Mouse (Mus musculus) embryonic facial prominence, embryonic 15.5 days (tissue): Measurements from ENCODE around the gene Pheta1. TPM values are rescaled to one million over a fixed set of nuclear protein-coding genes. Genes with fewer than 3 reads are reported as not detected.

Experiments
- ATAC-seq: fragments of 200-750 bp; cut with Nextera tagmentation; 2 replicates; pipeline ENCODE4 v1.8.0; 2017; ENCODE audit warnings: low read depth, moderate TSS enrichment; ENCODE audit not compliant: insufficient number of reproducible peaks, low FRiP score, low TSS enrichment
- H3K27ac ChIP-seq: fragments of 300-500 bp; sonication (generic); replicated peaks from 2 replicates; pipeline ENCODE4 v1.5.1; 2015; ENCODE audit warnings: mild to moderate bottlenecking, inconsistent platforms
- H3K27me3 ChIP-seq: fragments of 300-500 bp; sonication (generic); 2 replicates; pipeline ENCODE4 v1.6.1; 2015; ENCODE audit warnings: inconsistent platforms
- H3K36me3 ChIP-seq: fragments of 300-500 bp; sonication (generic); 2 replicates; pipeline ENCODE4 v1.6.1; 2015; ENCODE audit warnings: mild to moderate bottlenecking, inconsistent platforms
- H3K4me1 ChIP-seq: fragments of 300-500 bp; sonication (generic); 2 replicates; pipeline ENCODE4 v1.6.1; 2015; ENCODE audit warnings: inconsistent platforms
- H3K4me2 ChIP-seq: fragments of 300-500 bp; sonication (generic); replicated peaks from 2 replicates; pipeline ENCODE4 v1.6.1; 2015; ENCODE audit warnings: mild to moderate bottlenecking, inconsistent platforms
- H3K4me3 ChIP-seq: fragments of 300-500 bp; sonication (generic); replicated peaks from 2 replicates; pipeline ENCODE4 v1.5.1; 2015; ENCODE audit warnings: mild to moderate bottlenecking, inconsistent platforms
- H3K9ac ChIP-seq: fragments of 300-500 bp; sonication (generic); 2 replicates; pipeline ENCODE4 v1.6.1; 2015; ENCODE audit warnings: inconsistent platforms
- H3K9me3 ChIP-seq: fragments of 300-500 bp; sonication (generic); replicated peaks from 2 replicates; pipeline ENCODE4 v1.6.1; 2016; ENCODE audit warnings: inconsistent platforms
- WGBS: fragments of 180-500 bp; shearing (Covaris S2); methylation state at CpG from one replicate; pipeline ENCODE4 v1.1.7; 2015; 5-methylcytosine and 5-hydroxymethylcytosine counted together
- polyA plus RNA-seq: library from polyadenylated mRNA; unstranded; fragments of >200 nt; fragmentation: Nextera tagmentation; extraction: Ambion mirVana; gene quantifications from 2 replicates; pipeline ENCODE4 v1.2.1, GENCODE M21; 2015

Pheta1 gene
- polyA plus RNA-seq, 1 experiment from 2014 or later = 28.1 TPM

DNA sequence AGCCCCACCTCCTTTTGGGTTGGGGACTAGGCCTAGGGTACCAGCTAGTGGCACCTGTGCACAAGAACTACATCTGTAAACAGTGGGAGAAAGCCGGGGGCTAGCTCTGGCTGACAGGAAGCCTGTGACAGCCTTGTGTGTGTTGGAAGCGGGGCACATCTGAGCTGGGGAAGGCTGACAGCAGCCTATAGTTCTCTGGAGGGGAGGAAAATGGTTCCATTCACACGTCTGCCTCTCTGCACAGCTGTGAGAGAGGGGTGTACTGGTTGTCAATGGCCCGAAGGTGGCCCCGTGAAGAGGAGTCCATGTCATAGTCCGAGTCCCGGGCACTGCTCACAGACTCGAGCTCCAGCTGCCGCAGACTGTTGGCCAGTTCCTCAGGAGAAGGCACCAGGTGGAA is 31.2 kb upstream of the Pheta1 start:
- WGBS = 89% methylated on average over 9 of the region's 9 CpGs
- no peaks in the 10 kb centered on the region for H3K27me3 ChIP-seq
- H3K4me1 ChIP-seq = peaks cover 9% of the 10 kb centered on the region
- no peak overlapping the region for H3K9ac ChIP-seq
- no peaks in the 10 kb centered on the region for H3K9me3 ChIP-seq
- no peak overlapping the region for H3K4me3 ChIP-seq
- no peak for ATAC-seq
- H3K4me2 ChIP-seq = no peak overlapping the region
- H3K27ac ChIP-seq = no peak overlapping the region
- peaks cover 83% of the 10 kb centered on the region for H3K36me3 ChIP-seq

DNA sequence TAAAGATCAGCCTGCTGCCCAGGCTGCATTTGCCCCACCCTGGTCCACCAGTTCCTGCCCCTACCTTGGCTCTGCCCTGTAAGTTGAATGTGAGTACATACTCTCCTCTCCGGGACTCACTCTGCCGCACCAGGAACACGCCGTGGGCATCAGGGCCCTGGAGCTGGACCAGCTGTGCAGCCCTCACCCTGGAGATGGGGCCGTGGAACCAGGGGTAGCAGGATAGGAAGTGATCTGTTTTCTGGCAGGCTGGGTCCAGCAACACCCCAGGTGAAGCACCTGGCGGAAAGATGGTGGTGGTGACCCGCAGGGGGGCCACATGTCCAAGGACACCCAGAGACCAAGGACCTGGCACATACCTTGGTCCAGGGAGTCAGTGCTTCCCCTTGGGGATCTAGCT is 30.4 kb upstream of the Pheta1 start:
- no peaks in the 10 kb centered on the region for H3K27me3 ChIP-seq
- H3K36me3 ChIP-seq = peaks cover 79% of the 10 kb centered on the region
- H3K4me3 ChIP-seq = no peak overlapping the region
- WGBS = 92% methylated on average over 7 of the region's 7 CpGs
- H3K9ac ChIP-seq = no peak overlapping the region
- H3K9me3 ChIP-seq = no peaks in the 10 kb centered on the region
- no peak overlapping the region for H3K4me2 ChIP-seq
- peaks cover 14% of the 10 kb centered on the region for H3K4me1 ChIP-seq
- ATAC-seq = no peak
- no peak overlapping the region for H3K27ac ChIP-seq

DNA sequence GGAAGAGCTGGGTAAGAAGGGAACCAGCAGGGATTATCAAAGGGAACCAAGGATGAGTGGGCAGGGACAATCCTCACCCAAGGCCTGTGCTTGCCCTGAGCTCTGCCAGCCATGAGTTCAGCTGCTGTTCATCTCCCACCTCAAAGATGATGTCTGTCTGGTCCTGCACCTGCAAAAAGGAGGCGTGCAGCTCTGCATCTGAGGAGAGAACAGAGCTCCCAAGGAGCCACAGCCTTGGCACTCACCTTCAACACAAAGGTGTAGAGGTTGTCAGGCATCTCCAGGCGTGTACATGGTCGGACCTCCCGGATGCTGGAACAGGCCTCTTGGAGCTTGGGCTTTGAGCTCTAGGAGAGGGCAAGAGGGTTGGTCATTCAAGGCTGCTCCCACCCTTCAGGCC is 29.9 kb upstream of the Pheta1 start:
- peaks cover 74% of the 10 kb centered on the region for H3K36me3 ChIP-seq
- no peaks in the 10 kb centered on the region for H3K9me3 ChIP-seq

DNA sequence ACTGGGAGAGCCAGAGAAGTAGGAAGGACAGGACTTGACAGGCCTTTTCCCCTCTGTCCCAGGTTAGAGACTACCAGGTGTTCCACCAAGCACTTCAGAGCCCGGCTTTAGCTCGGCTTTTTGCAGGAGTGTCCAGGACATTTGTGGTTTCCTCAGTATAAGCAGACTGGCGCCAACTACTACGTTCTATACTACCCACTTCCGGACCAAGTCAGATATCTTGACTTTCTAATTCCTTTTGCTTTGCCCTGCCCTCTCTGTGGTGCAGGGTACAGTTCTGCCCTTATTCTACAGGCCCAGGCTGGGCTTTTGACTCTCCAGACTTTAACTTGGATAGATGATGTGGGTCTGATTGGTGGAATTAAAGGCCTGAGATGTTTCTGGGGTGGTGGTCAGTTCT is 29.2 kb upstream of the Pheta1 start:
- no peaks in the 10 kb centered on the region for H3K9me3 ChIP-seq
- H3K36me3 ChIP-seq = peaks cover 73% of the 10 kb centered on the region
- H3K4me1 ChIP-seq = peaks cover 25% of the 10 kb centered on the region
- 76% methylated on average over 5 of the region's 5 CpGs for WGBS
- no peaks in the 10 kb centered on the region for H3K27me3 ChIP-seq
- H3K9ac ChIP-seq = no peak overlapping the region
- no peak overlapping the region for H3K4me3 ChIP-seq
- no peak overlapping the region for H3K4me2 ChIP-seq
- no peak for ATAC-seq
- no peak overlapping the region for H3K27ac ChIP-seq

More for the DNA sequence above, 29.9 kb upstream of the Pheta1 start:
- no peak overlapping the region for H3K4me3 ChIP-seq
- H3K4me1 ChIP-seq = peaks cover 18% of the 10 kb centered on the region
- H3K27ac ChIP-seq = no peak overlapping the region
- 92% methylated on average over 4 of the region's 4 CpGs for WGBS
- H3K9ac ChIP-seq = no peak overlapping the region
- H3K4me2 ChIP-seq = no peak overlapping the region
- no peak for ATAC-seq
- no peaks in the 10 kb centered on the region for H3K27me3 ChIP-seq

DNA sequence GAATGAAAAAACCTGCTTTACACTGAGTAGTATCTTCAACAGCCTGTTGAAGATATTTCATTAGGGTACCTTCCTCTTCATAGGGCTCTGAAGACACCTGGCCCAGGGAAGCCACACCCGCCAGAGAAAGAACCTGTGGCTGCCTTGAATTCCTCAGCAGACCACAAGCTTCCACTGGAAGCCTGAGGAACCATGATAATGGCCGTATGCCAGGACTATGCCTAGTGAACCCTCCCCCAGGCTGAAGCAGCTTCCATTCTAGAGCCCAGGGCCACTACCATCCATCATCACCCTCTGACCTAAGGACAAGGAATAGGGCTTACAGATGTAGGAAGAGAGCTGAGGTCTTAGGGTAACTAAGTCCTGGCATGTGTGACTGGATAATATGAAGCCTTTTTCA is 28.6 kb upstream of the Pheta1 start:
- H3K4me2 ChIP-seq = no peak overlapping the region
- no peak overlapping the region for H3K27ac ChIP-seq
- whole genome bisulfite sequencing = 63% methylated on average over 2 of the region's 2 CpGs
- no peak overlapping the region for H3K9ac ChIP-seq
- peaks cover 72% of the 10 kb centered on the region for H3K36me3 ChIP-seq
- ATAC-seq = no peak
- H3K4me1 ChIP-seq = peaks cover 25% of the 10 kb centered on the region
- no peak overlapping the region for H3K4me3 ChIP-seq
- H3K27me3 ChIP-seq = no peaks in the 10 kb centered on the region
- H3K9me3 ChIP-seq = no peaks in the 10 kb centered on the region

DNA sequence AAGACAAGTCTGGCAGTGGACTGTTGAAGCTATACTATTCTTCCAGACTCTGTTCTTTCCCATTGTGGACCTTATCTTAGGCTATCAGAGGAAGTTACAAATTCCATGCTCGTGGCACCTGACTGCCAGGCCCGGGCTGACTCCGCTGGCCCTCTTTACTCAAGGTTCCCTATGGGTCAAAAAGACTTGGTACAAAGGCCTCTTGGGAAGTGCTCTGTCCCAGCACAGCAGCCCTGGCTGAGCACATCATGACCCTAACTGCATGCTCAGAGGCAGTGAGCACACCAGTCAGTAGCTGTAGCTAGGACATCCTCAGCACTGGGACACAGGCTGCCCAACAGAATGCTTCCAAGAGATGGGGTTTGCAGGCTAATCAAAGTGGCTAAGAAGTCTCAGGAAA is 28.1 kb upstream of the Pheta1 start:
- no peak overlapping the region for H3K4me2 ChIP-seq
- no peak overlapping the region for H3K27ac ChIP-seq
- no peaks in the 10 kb centered on the region for H3K9me3 ChIP-seq
- peaks cover 68% of the 10 kb centered on the region for H3K36me3 ChIP-seq
- H3K9ac ChIP-seq = no peak overlapping the region
- H3K4me3 ChIP-seq = no peak overlapping the region
- peaks cover 25% of the 10 kb centered on the region for H3K4me1 ChIP-seq
- no peaks in the 10 kb centered on the region for H3K27me3 ChIP-seq
- ATAC-seq = no peak
- WGBS = 85% methylated on average over 3 of the region's 3 CpGs

DNA sequence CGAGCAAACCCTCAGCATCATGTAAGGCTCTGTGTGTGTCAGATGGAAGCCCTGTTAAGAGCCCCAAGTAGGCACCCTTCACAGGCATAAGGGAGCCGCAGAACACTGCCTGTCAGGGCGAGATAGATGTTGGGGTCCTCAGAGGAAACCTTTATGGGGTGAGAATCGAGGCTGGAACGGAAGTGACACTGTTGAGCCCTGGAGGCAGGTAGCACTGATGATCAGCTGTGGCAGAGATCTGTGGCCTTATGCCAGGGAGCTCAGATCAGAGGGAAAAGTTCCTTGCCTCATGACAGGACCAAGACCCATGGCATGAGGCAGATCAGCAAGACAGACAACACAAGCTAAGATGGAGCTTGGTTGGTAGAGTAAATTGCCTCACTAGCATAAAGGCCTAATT is 27.7 kb upstream of the Pheta1 start:
- ATAC-seq = no peak
- Histone ChIP-seq H3K27me3 (no peaks in the 10 kb centered on the region), H3K4me1 (peaks cover 25% of the 10 kb centered on the region), H3K9me3 (no peaks in the 10 kb centered on the region), H3K4me2 (no peak overlapping the region), H3K36me3 (peaks cover 64% of the 10 kb centered on the region), H3K4me3 (no peak overlapping the region), H3K9ac (no peak overlapping the region), H3K27ac (no peak overlapping the region)
- WGBS = 84% methylated on average over 5 of the region's 5 CpGs

DNA sequence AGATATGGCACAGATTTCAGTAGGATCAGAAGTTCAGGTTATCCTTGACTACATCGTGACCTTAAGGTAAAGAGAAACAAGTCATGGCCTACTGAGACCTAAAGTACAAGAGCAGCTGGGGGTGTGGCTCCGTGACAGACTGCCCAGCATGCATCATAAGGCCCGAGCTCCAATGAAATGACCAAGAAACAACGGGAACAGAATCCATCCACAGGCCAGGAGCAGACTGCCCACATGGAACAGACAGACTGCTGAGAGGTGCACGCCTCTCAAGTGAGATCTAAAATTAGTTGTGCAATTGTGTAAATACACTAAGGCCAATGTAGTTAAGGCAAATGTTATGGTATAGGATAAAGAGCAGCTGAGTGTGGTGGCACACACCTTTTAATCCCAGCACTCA is 27.2 kb upstream of the Pheta1 start:
- 72% methylated on average over 5 of the region's 5 CpGs for WGBS
- peaks cover 63% of the 10 kb centered on the region for H3K36me3 ChIP-seq

DNA sequence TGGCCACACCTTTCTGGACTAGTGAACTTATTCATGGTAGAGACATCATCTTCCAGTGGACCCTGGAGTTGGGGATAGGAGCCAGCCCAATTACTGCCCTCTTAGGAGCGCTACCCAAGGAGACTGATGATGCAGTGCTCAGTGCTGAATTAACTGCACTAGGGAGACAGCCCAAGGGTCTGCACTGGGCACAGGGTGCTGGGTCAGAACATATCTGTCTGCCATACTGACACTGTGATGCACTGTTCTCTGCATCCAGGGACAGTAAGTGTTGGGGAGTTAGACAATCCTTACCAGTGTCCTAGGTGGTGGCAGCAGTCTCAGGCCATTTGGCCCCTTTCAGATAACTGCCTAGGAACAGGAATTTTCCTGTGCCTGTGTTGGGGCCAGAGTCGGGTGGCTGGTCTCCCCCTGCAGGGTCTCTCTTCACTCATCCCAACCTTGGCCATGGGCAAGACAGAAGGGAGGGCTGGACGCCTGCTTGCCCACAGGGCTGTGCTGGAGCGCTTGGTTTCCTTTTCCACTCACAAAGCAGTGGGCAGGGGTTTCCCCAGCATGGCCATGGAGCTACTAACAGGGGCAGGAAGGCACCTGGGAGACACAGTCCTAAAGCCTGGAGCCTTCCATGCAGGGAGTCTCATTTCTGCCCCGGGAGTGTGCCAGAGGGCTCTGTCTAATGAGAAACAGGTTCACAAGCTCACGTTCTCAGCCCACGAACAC is 25.8 kb upstream of the Pheta1 start:
- Histone ChIP-seq H3K27me3 (0 out of 2 replicates have a peak, but pooled peaks cover 5% of the 10 kb centered on the region), H3K4me1 (peaks cover 25% of the 10 kb centered on the region), H3K9ac (no peak overlapping the region), H3K36me3 (peaks cover 57% of the 10 kb centered on the region), H3K9me3 (no peaks in the 10 kb centered on the region), H3K27ac (no peak overlapping the region), H3K4me2 (no peak overlapping the region), H3K4me3 (no peak overlapping the region)
- 45% methylated on average over 7 of the region's 7 CpGs for WGBS
- ATAC-seq = no peak

More for the DNA sequence above, 27.2 kb upstream of the Pheta1 start:
- Histone ChIP-seq H3K4me3 (no peak overlapping the region), H3K4me1 (peaks cover 25% of the 10 kb centered on the region), H3K27ac (no peak overlapping the region), H3K9me3 (no peaks in the 10 kb centered on the region), H3K9ac (no peak overlapping the region), H3K27me3 (no peaks in the 10 kb centered on the region), H3K4me2 (no peak overlapping the region)
- no peak for ATAC-seq

DNA sequence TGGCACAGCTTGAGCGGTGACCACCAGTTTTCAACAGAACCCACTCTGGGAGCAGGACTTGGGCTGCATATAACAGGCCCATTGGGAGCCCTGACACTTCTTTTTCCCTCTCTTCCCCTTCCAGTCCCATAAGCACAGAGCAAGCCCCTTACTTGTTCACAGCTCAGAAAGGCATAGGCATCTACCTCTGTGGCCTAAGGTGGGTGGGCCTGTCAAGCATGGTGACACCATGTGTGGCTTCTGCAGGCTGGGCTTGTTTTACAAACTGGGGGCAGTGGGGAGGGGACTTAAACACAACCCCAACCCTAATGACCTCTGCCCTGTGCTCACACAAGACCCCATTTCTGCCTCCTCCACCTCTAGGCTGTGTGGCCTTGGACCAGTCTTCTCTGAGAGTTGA is 25.1 kb upstream of the Pheta1 start:
- no peak overlapping the region for H3K4me2 ChIP-seq
- 0 out of 2 replicates have a peak, but pooled peaks cover 5% of the 10 kb centered on the region for H3K27me3 ChIP-seq
- no peak for ATAC-seq
- H3K36me3 ChIP-seq = peaks cover 56% of the 10 kb centered on the region
- H3K9ac ChIP-seq = no peak overlapping the region
- no peak overlapping the region for H3K4me3 ChIP-seq
- 88% methylated on average over 1 of the region's 1 CpGs for WGBS
- H3K4me1 ChIP-seq = peaks cover 29% of the 10 kb centered on the region
- no peaks in the 10 kb centered on the region for H3K9me3 ChIP-seq
- no peak overlapping the region for H3K27ac ChIP-seq

DNA sequence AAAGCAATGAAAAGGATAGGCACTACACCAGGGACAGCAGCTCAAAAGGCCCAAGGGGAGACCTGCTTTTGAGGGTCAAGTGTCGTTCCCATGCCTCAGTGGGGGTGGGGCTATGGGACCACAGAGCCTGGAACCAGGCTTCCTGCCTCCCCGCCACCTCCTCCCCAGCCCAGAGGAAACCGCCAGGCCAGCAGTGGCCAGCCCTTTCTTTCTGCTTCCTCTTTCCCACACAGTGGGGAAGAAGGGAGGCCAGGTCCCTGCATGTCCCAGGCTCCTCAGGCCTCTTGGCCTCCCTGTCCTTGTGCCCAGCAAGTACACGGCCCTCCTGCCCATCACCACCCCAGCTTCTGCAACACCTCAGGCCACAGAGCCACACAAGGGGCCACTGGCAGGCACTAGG is 24.7 kb upstream of the Pheta1 start:
- H3K9me3 ChIP-seq = no peaks in the 10 kb centered on the region
- peaks cover 52% of the 10 kb centered on the region for H3K36me3 ChIP-seq
- H3K27me3 ChIP-seq = 0 out of 2 replicates have a peak, but pooled peaks cover 9% of the 10 kb centered on the region
- no peak overlapping the region for H3K27ac ChIP-seq
- ATAC-seq = no peak
- H3K4me2 ChIP-seq = no peak overlapping the region
- peaks cover 29% of the 10 kb centered on the region for H3K4me1 ChIP-seq
- no peak overlapping the region for H3K9ac ChIP-seq
- H3K4me3 ChIP-seq = no peak overlapping the region
- 58% methylated on average over 4 of the region's 4 CpGs for WGBS

DNA sequence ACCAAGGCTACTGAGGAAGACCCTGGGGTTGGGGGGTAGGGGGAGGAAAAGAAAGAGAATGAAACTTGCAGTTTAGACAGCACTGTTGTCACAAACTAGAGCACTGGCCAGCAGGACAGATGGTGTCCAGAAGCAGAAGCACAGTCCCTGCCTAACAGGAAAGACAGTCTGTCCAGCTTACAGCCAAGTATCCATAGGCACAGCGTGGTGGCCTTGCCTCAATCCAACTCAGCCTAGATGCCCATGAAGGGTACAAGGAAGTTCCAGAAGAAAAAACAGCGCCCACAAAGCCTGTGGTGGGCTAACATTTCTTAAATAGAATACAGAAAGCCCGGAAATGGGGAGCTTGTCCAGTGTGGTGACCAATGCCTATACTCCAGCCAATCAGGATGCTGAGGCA is 23.2 kb upstream of the Pheta1 start:
- ATAC-seq = no peak
- Histone ChIP-seq H3K4me2 (no peak overlapping the region), H3K27me3 (0 out of 2 replicates have a peak, but pooled peaks cover 10% of the 10 kb centered on the region), H3K27ac (no peak overlapping the region), H3K4me3 (no peak overlapping the region), H3K9ac (no peak overlapping the region), H3K4me1 (peaks cover 35% of the 10 kb centered on the region), H3K9me3 (no peaks in the 10 kb centered on the region), H3K36me3 (peaks cover 42% of the 10 kb centered on the region)
- WGBS = 80% methylated on average over 3 of the region's 3 CpGs
